ENCODE assay signal across 9 mouse cellular contexts in the genomic region with DNA sequence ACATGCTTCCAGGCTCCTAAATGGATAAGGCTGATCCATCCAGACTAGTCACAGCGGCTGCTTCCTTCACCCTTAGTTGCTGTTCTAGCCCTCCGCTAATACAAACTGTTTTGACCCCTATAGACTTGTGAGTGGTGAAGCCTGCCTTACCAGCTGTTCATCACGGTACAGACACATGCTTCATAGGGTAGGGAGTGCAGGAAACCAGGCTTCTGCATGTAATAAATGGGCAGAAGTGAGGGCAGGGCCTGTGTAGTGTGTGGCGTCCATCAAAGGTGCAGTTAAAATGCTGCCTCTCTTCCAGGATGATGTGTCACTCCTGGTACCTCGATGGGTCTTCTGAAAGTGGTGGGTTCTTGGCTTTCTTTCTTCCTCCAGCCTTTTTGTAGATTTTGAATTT. TPM values are rescaled to one million over a fixed set of nuclear protein-coding genes. Genes with fewer than 3 reads are reported as not detected.
A peak's percentile ranks its signal among the peaks of the same experiment; 100 is the strongest.
DNase-seq lines count a peak whose midpoint lies in the region; ATAC-seq and TF ChIP-seq lines count a peak whose summit lies in the region.
"Had no signal": no experiment of that assay in that cellular context is flagged by ENCODE, and none has a peak within 500 bp of the region (broad histone marks: within the 10 kb centered on the region; RNA-seq: fewer than 3 reads in every experiment).

No protein-coding gene starts in this region.

- intact Hi-C loops in heart, postnatal 10 days (cut with DNase I), result no loop called here

- H3K4me2 ChIP-seq in midbrain, embryonic 11.5 days, result no peak overlapping the region

- H3K4me3 ChIP-seq in heart, embryonic 10.5 days, result no peak overlapping the region
- no peak overlapping the region for H3K4me3 ChIP-seq in thymus, adult 2 months (ENCODE audit: control insufficient read depth, insufficient read depth, low read length)
- H3K4me3 ChIP-seq in midbrain, embryonic 11.5 days (ENCODE audit: low read depth, low read length), result no peak overlapping the region

- H3K9ac ChIP-seq in midbrain, embryonic 11.5 days (ENCODE audit: low read length), result no peak overlapping the region

- peaks cover 17% of the 10 kb centered on the region; the same call in 1 of the 2 replicates for H3K36me3 ChIP-seq in heart, embryonic 10.5 days
- H3K36me3 ChIP-seq in thymus, adult 2 months (ENCODE audit: control insufficient read depth, insufficient read depth, low read length), result peaks cover 34% of the 10 kb centered on the region
- no peaks in the 10 kb centered on the region for H3K36me3 ChIP-seq in midbrain, embryonic 11.5 days (ENCODE audit: control insufficient read depth, insufficient read depth, low read length)

- ATAC-seq in midbrain, embryonic 11.5 days (ENCODE audit: low FRiP score), result peak; percentile 39
- no peak for ATAC-seq in megakaryocyte progenitor cell, adult 5-6 weeks (replicated peaks; ENCODE audit: poor library complexity)

- peaks cover 38% of the 10 kb centered on the region for H3K4me1 ChIP-seq in heart, embryonic 10.5 days
- peaks cover 67% of the 10 kb centered on the region for H3K4me1 ChIP-seq in thymus, adult 2 months (replicated peaks; ENCODE audit: control insufficient read depth, insufficient read depth, low read length)
- H3K4me1 ChIP-seq in midbrain, embryonic 11.5 days (ENCODE audit: control insufficient read depth, insufficient read depth, low read length), result peaks cover 9% of the 10 kb centered on the region

- no peak for TF ChIP-seq CTCF in thymus, adult 2 months (IDR thresholded peaks at IDR 0.05; ENCODE audit: borderline replicate concordance, control insufficient read depth, extremely low read depth, insufficient read depth, low read length, poor library complexity)

- no peaks in the 10 kb centered on the region for H3K9me3 ChIP-seq in heart, embryonic 10.5 days
- H3K9me3 ChIP-seq in midbrain, embryonic 11.5 days (ENCODE audit: control insufficient read depth, low read length), result no peaks in the 10 kb centered on the region

- H3K27ac ChIP-seq in heart, embryonic 10.5 days, result peak overlapping the region; percentile 84
- H3K27ac ChIP-seq in thymus, adult 2 months (ENCODE audit: control insufficient read depth, insufficient read depth, low read length), result peak overlapping the region; percentile 30; the same call in 1 of the 2 replicates
- no peak overlapping the region for H3K27ac ChIP-seq in midbrain, embryonic 11.5 days (ENCODE audit: low read depth, low read length)

- 51% methylated on average over 5 of the region's 5 CpGs for WGBS in heart, embryonic 10.5 days
- WGBS in thymus, adult 2 months, result 75% methylated on average over 5 of the region's 5 CpGs
- WGBS in midbrain, embryonic 11.5 days, result 52% methylated on average over 5 of the region's 5 CpGs

- no peak for DNase-seq in heart, embryonic 10.5 days (ENCODE audit: low spot score)
- no peak for DNase-seq in heart, postnatal 10 days
- no peak for DNase-seq in thymus, adult 2 months
- no peak for DNase-seq in thymus, adult 18-20 months
- no peak for DNase-seq in midbrain, embryonic 11.5 days (ENCODE audit: low spot score, missing footprints)
- DNase-seq in spleen, adult 12 weeks (ENCODE audit: low spot score), result no peak
- no peak for DNase-seq in urinary bladder, adult 18-20 months (ENCODE audit: low spot score in 2 of 2)
- DNase-seq: thymus, postnatal 14 days had no signal

- TF ChIP-seq POLR2A in thymus, adult 2 months (IDR thresholded peaks at IDR 0.05; ENCODE audit: control insufficient read depth, extremely low read depth, insufficient read depth, low read length, poor library complexity), result no peak

- H3K27me3 ChIP-seq in heart, embryonic 10.5 days (ENCODE audit: insufficient read depth, poor library complexity, severe bottlenecking), result no peaks in the 10 kb centered on the region
- H3K27me3 ChIP-seq in thymus, adult 2 months (ENCODE audit: control insufficient read depth, insufficient read depth, low read length), result no peaks in the 10 kb centered on the region
- no peaks in the 10 kb centered on the region for H3K27me3 ChIP-seq in midbrain, embryonic 11.5 days (ENCODE audit: control insufficient read depth, insufficient read depth, low read length)

RNA-seq across cellular contexts. Expression of gene Pik3ip1, which starts 7.8 kb away (rescaled TPM):
- polyA plus RNA-seq in heart, embryonic 10.5 days (2016; fragmentation: Nextera tagmentation; extraction: Ambion mirVana), result 7.9 and 9.5 TPM in 2 replicates
- total RNA-seq in heart, postnatal 10 days (2021), result 10 to 100 TPM; 25.2 to 31.0 TPM
- 151 and 153 TPM in 2 replicates for polyA plus RNA-seq in thymus, adult 2 months (2012; rRNA removed)
- 10.5 and 12.1 TPM in 2 replicates for polyA plus RNA-seq in midbrain, embryonic 11.5 days (2014; fragmentation: Nextera tagmentation; extraction: Ambion mirVana)
- total RNA-seq in megakaryocyte progenitor cell, adult 5-6 weeks (2015), result 16.6 and 20.1 TPM in 2 replicates
- total RNA-seq in megakaryocyte progenitor cell, adult 5-6 weeks (2017), result 32.9 and 55.1 TPM in 2 replicates

RNA-seq across cellular contexts. Expression of gene Patz1, which starts 49.3 kb away (rescaled TPM):
- polyA plus RNA-seq in heart, embryonic 10.5 days (2016; fragmentation: Nextera tagmentation; extraction: Ambion mirVana), result 32.0 and 49.1 TPM in 2 replicates
- 10 to 100 TPM; 34.9 to 38.5 TPM for total RNA-seq in heart, postnatal 10 days (2021)
- polyA plus RNA-seq in thymus, adult 2 months (2012; rRNA removed), result 216 and 243 TPM in 2 replicates
- 107 and 116 TPM in 2 replicates for polyA plus RNA-seq in midbrain, embryonic 11.5 days (2014; fragmentation: Nextera tagmentation; extraction: Ambion mirVana)
- 69.4 and 77.3 TPM in 2 replicates for total RNA-seq in megakaryocyte progenitor cell, adult 5-6 weeks (2015)
- 66.4 and 72.5 TPM in 2 replicates for total RNA-seq in megakaryocyte progenitor cell, adult 5-6 weeks (2017)

Comparison
In these comparisons a context has a peak if more than half of its experiments do, and no peak if none do; other contexts are left out.
1. RNA of gene Pik3ip1, which starts 7.8 kb away (polyA plus RNA-seq): 151 to 153 TPM in thymus, adult 2 months; 10.5 to 12.1 TPM in midbrain, embryonic 11.5 days and 7.9 to 9.5 TPM in heart, embryonic 10.5 days; every median in the first group is over 10 times any median in the second.